Mouse (Mus musculus) small intestine, adult 10 weeks (tissue): ENCODE data around the gene H2-Q10. TPM values are rescaled to one million over a fixed set of nuclear protein-coding genes. Genes with fewer than 3 reads are reported as not detected.

Experiments
- polyA plus RNA-seq: library from polyadenylated mRNA; stranded (reverse); fragments of 350-450 nt; fragmentation: Illumina TruSeq; extraction: RNeasy Lipid Tissue Mini Kit (QIAGEN cat#74804); gene quantifications from one replicate; pipeline ENCODE4 v1.2.3, GENCODE M21; 2014; ENCODE audit warnings: low replicate concordance

Gene H2-Q10
- 2.3 TPM for polyA plus RNA-seq

DNA sequence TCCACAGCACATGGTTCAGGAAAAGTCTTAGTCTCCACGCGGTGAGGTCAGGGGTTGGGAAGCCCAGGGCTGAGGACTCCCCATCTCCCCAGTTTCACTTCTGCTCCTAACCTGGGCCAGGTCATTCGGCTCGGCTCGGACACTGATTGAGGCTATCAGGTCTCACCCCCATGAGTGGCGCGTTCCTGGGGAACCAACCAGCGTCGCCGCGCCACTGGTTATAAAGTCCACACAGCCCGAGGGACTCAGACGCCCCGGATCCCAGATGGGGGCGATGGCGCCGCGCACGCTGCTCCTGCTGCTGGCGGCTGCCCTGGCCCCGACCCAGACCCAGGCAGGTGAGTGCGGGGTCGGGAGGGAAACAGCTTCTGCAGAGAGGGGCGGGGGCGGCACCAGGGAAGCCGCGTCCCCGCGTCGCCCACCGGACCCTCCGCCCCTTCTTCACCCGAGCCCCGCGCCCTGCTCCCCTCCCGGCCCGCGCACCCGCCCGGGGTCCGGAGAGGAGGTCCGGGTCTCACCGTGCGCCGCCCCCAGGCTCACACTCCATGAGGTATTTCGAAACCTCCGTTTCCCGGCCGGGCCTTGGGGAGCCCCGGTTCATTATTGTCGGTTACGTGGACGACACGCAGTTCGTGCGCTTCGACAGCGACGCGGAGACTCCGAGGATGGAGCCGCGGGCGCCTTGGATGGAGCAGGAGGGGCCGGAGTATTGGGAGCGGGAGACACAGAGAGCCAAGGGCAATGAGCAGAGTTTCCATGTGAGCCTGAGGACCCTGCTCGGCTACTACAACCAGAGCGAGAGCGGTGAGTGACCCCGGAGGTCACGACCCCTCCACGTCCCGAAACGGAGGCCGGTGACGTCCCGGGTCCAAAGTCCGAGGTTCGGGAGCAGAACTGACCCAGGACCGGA lies at the start of gene H2-Q10:
H2-Q10 (plus strand) TSS at position 248 of the 910 bp plus-strand sequence.

DNA sequence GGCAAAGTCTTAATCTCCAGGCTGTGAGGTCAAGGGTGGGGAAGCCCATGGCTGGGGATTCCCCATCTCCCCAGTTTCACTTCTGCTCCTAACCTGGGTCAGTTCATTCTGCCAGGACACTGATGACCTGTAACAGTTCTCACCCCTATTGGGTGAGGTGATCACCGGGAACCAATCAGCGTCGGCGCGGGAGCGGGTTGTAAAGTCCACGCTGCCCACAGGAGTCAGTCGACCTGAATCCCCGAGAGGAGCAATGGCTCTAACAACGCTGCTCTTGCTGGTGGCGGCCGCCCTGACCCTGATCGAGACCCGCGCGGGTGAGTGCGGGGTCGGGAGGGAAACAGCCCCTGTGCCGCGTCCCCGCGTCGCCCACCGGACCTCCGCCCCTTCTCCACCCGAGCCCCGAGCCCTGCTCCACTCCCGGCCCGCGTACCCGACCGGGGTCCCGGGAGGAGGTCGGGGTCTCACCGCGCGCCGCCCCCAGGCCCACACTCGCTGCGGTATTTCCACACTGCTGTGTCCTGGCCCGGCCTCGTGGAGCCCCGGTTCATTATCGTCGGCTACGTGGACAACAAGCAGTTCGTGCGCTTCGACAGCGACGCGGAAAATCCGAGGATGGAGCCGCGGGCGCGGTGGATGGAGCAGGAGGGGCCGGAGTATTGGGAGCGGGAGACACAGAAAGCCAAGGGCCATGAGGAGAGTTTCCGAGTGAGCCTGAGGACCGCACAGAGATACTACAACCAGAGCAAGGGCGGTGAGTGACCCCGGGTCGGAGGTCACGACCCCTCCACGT lies 45.1 kb upstream of the H2-Q10 start, which contains the start of gene H2-Q6:
H2-Q6 (plus strand) TSS at position 227 of the 793 bp plus-strand sequence.

DNA sequence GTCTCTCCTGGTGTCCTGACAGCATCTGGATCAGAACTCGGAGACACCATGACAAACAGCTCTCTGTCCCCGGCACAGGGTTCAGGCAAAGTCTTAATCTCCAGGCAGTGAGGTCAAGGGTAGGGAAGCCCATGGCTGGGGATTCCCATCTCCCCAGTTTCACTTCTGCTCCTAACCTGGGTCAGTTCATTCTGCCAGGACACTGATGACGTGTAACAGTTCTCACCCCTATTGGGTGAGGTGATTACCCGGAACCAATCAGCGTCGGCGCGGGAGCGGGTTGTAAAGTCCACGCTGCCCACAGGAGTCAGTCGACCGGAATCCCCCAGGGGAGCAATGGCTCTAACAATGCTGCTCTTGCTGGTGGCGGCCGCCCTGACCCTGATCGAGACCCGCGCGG lies 31.0 kb upstream of the H2-Q10 start, which contains the start of gene H2-Q7:
H2-Q7 (plus strand) TSS at position 271 of the 400 bp plus-strand sequence.

DNA sequence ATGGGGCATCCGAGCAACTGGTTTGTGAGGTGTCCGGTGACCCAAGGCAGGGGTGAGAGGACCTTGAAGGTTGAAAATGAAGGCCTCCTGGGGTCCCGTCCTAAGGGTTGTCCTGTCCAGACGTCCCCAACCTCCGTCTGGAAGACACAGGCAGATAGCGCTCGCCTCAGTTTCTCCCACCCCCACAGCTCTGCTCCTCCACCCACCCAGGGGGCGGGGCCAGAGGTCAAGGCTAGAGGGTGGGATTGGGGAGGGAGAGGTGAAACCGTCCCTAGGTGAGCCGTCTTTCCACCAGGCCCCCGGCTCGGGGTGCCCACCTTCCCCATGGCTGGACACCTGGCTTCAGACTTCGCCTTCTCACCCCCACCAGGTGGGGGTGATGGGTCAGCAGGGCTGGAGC lies 35.9 kb downstream of the H2-Q10 start, which contains the start of gene Pou5f1:
Pou5f1 (plus strand) TSS at position 243 of the 400 bp plus-strand sequence.

DNA sequence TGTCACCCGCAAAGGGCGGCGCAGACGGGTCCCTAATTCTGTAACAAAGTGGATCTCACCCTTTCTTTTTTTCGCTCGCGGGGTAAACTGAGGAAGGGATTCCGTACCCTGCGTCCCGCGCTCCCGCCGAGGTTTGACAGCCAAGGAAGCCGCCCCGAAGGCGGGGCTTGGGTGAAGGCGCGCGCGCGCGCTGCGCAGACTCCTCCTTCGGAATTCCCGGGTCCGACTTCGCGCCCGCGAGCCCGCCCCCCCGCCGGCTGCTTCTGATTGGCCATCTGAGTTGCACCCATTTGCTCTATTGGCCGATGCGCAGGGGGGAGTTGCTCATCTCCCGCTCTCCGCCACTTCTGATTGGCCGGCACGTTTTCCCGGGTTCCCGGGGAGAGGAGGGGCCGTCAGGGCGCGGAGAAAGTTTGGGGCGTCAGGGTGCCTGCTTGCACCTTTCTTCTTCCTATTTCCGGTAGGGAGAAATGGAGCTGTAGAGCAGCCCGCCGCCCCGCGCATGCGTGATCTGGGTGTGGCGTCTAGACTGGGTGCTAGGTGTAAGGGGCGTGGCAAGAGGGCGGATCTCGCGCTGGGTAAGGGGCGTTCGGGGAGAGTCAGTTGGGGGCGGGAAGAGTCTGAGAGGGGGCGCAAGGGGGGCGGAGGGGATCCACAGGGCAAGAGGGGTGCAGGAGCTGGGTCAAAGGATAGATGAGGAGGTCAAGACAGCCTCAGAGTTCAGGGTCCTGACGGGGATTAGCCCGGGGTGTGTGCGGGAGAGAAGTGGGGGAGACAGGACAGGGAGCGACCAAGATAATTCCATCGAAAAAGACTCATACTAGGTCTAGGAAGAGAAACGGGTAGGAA lies 47.0 kb downstream of the H2-Q10 start, which contains the start of the genes Tcf19 and Cchcr1:
Tcf19 (minus strand) TSS at position 173 of the 849 bp plus-strand sequence.
Cchcr1 (plus strand) TSS at position 449 of the 849 bp plus-strand sequence.

Other genes with a start within 250 kb of the H2-Q10 start
- gene Gm16181, start 249.3 kb upstream of the H2-Q10 start, polyA plus RNA-seq, result not detected
- 1.9 TPM for gene Atp6v1g2, start 236.4 kb upstream of the H2-Q10 start, polyA plus RNA-seq
- not detected for gene Nfkbil1, start 234.3 kb upstream of the H2-Q10 start, polyA plus RNA-seq
- 4.0 TPM for gene Ddx39b, start 228.3 kb upstream of the H2-Q10 start, polyA plus RNA-seq
- 51.6 TPM for gene H2-D1, start 207.4 kb upstream of the H2-Q10 start, polyA plus RNA-seq
- 506 TPM for gene H2-Q1, start 149.7 kb upstream of the H2-Q10 start, polyA plus RNA-seq
- 3,607 TPM for gene H2-Q2, start 127.8 kb upstream of the H2-Q10 start, polyA plus RNA-seq
- gene H2-Q4, start 90.5 kb upstream of the H2-Q10 start, polyA plus RNA-seq, result 51.5 TPM
- gene H2-Q6, start 45.2 kb upstream of the H2-Q10 start, polyA plus RNA-seq, result 7.5 TPM
- 11.4 TPM for gene H2-Q7, start 30.9 kb upstream of the H2-Q10 start, polyA plus RNA-seq
- not detected for gene Pou5f1, start 35.9 kb downstream of the H2-Q10 start, polyA plus RNA-seq
- 1.3 TPM for gene Tcf19, start 46.7 kb downstream of the H2-Q10 start, polyA plus RNA-seq
- gene Cchcr1, start 47.0 kb downstream of the H2-Q10 start, polyA plus RNA-seq, result 0.74 TPM
- not detected for gene Psors1c2, start 63.1 kb downstream of the H2-Q10 start, polyA plus RNA-seq
- gene Cdsn, start 82.0 kb downstream of the H2-Q10 start, polyA plus RNA-seq, result not detected
- gene 2300002M23Rik, start 97.4 kb downstream of the H2-Q10 start, polyA plus RNA-seq, result not detected
- not detected for gene Sfta2, start 131.5 kb downstream of the H2-Q10 start, polyA plus RNA-seq
- gene Gm9573, start 156.5 kb downstream of the H2-Q10 start, polyA plus RNA-seq, result not detected
- not detected for gene Mucl3, start 173.6 kb downstream of the H2-Q10 start, polyA plus RNA-seq
- 0.59 TPM for gene Vars2, start 197.5 kb downstream of the H2-Q10 start, polyA plus RNA-seq
- 2.7 TPM for gene Gtf2h4, start 203.7 kb downstream of the H2-Q10 start, polyA plus RNA-seq
- gene Ddr1, start 234.5 kb downstream of the H2-Q10 start, polyA plus RNA-seq, result 4.8 TPM